Mouse (Mus musculus) erythroblast, embryonic 14.5 days (primary cell): Measurements from ENCODE around the gene Ttc39a. TPM values are rescaled to one million over a fixed set of nuclear protein-coding genes. Genes with fewer than 3 reads are reported as not detected.
A peak's percentile ranks its signal among the peaks of the same experiment; 100 is the strongest.

ENCODE experiments used
- H3K27me3 ChIP-seq: 2 replicates; pipeline ENCODE4 v1.6.1; 2012; ENCODE audit warnings: inconsistent platforms; ENCODE audit not compliant: control insufficient read depth
- H3K36me3 ChIP-seq: 2 replicates; pipeline ENCODE4 v1.6.1; 2012; ENCODE audit warnings: mild to moderate bottlenecking, inconsistent platforms; ENCODE audit not compliant: control insufficient read depth
- H3K4me1 ChIP-seq: 2 replicates; pipeline ENCODE4 v1.6.1; 2012; ENCODE audit warnings: inconsistent platforms; ENCODE audit not compliant: control insufficient read depth
- H3K4me3 ChIP-seq: replicated peaks from 2 replicates; pipeline ENCODE3; 2012; ENCODE audit warnings: moderate library complexity, mild to moderate bottlenecking, inconsistent platforms
- H3K9me3 ChIP-seq: 2 replicates; pipeline ENCODE4 v1.6.1; 2012; ENCODE audit warnings: low read length, inconsistent platforms, mixed read lengths; ENCODE audit not compliant: control insufficient read depth
- GATA1 ChIP-seq: IDR thresholded peaks from 2 replicates; pipeline ENCODE4 v1.6.1; 2012; ENCODE audit warnings: low read length, inconsistent platforms, mixed read lengths
- TAL1 ChIP-seq: IDR thresholded peaks from 3 replicates; pipeline ENCODE4 v1.6.1; 2012; ENCODE audit warnings: low read length, inconsistent platforms, mixed read lengths
- polyA plus RNA-seq: library from polyadenylated mRNA; stranded (reverse); fragments of >175 nt; gene quantifications from 2 replicates; pipeline ENCODE4 v1.2.3, GENCODE M21; 2012

Ttc39a gene
- polyA plus RNA-seq, 1 experiment = 5.5 TPM

- Histone ChIP-seq H3K4me1 (peaks cover 89% of the 10 kb centered on the region), H3K36me3 (peaks cover 69% of the 10 kb centered on the region), H3K9me3 (no peaks in the 10 kb centered on the region), H3K27me3 (no peaks in the 10 kb centered on the region), H3K4me3 (peak overlapping the region; percentile 21)
- TF ChIP-seq TAL1 = peak; percentile 47; the same call in 1 of the 3 replicates
- TF ChIP-seq GATA1 = no peak
Observed at GRCm38 (mm10) chr4:109467687-109468086, 61.3 kb downstream of the Ttc39a start.

GRCm38 (mm10) chr4:109471606-109472005, 65.2 kb downstream of the Ttc39a start:
- Histone ChIP-seq H3K36me3 (peaks cover 65% of the 10 kb centered on the region), H3K4me3 (no peak overlapping the region), H3K4me1 (peaks cover 85% of the 10 kb centered on the region), H3K27me3 (no peaks in the 10 kb centered on the region), H3K9me3 (no peaks in the 10 kb centered on the region)
- no peak for TF ChIP-seq TAL1
- no peak for TF ChIP-seq GATA1

DNA sequence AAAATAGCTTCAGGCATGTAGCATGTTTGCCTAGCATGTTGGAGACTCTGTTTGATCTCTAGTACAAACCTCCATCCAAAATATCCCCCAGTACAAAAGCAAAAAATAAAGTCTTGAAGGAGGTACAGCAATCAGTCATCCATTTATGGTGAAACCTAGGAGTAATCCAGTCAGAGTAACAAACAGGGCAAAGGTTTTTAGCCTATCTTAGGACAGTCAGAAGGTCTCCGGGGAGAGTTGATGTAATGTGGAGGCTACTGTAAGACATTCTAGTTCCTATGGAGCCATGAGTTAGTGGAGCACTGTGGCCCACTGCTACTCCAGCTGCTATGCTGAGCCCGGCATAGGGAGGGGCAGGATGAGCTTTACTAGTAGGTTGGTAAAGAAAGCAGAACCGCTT, 66.1 kb downstream of the Ttc39a start:
- peak overlapping the region; percentile 78 for H3K4me3 ChIP-seq
- H3K9me3 ChIP-seq = no peaks in the 10 kb centered on the region
- H3K4me1 ChIP-seq = peaks cover 82% of the 10 kb centered on the region

DNA sequence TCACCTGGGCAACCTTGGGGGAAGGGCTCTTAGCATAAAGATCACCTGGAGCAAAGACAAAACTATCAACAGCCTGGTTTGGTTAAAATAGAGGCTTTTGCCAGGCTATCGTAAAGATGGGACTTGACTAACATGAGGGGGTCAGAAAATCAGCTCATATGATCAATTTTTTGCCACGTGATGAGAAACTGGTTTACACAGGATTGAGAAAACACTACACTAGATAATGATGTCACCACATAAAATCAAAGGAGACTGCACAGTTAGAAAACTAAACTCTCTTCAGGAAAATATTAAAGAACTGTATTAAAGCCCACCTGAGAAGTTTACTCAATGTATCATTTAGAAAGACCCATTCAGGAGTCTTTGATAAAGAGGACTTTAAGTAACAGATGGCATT, 68.7 kb downstream of the Ttc39a start:
- peaks cover 50% of the 10 kb centered on the region for H3K36me3 ChIP-seq
- TF ChIP-seq GATA1 = no peak
- no peak for TF ChIP-seq TAL1
- peaks cover 24% of the 10 kb centered on the region for H3K27me3 ChIP-seq
- no peaks in the 10 kb centered on the region for H3K9me3 ChIP-seq
- H3K4me3 ChIP-seq = peak overlapping the region; percentile 78
- H3K4me1 ChIP-seq = peaks cover 60% of the 10 kb centered on the region

More for the DNA sequence above, 66.1 kb downstream of the Ttc39a start:
- peaks cover 61% of the 10 kb centered on the region for H3K36me3 ChIP-seq
- peaks cover 1% of the 10 kb centered on the region for H3K27me3 ChIP-seq
- no peak for TF ChIP-seq TAL1
- TF ChIP-seq GATA1 = no peak

DNA sequence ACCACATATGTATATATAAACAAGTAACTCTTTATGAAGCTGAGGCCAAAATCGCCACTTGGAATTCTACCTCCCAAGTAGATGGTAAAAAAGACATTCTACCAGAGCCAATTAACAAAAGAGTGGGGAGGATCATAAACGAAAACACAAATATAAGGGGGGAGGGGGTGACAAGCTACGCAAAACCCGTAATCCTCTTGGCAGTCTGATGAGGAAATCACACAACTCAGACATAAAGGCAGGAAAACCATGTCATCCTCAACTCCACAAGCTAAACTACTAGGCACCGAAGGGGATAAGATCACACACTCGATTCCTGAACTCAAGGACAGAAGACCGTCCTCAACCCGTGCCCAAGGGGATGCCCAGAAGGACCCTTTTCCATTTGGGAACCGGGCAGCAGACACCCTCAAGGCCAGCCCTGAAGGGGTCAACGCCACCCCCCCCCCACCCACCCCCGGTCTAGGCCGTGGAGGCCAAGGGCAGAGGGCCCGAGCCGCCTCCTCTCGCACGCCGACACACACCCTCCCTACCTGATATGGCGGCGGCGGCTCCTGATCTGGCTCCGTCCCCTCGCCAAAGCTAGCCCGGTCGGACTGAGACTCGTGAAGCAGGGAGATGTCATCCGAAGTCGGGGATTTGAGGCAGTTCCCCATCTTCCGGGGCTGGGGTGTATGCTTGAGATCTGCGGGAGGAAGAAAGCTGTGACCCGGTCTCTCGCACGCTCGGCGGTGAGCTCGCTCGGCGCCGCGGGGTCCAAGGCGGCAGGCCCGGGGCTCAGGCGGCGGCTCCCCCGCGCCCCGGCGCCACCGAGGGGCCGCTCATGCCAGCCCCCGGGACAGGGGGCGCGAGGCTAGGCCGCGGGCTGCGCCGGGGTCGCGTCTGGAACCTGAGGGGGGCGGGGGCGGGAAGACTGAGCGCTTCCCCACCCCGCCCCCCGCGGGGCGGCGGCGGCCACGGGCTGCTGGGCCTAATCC, 69.4 kb downstream of the Ttc39a start:
- peaks cover 26% of the 10 kb centered on the region for H3K27me3 ChIP-seq
- H3K4me3 ChIP-seq = peak overlapping the region; percentile 78
- no peak for TF ChIP-seq TAL1
- TF ChIP-seq GATA1 = no peak
- no peaks in the 10 kb centered on the region for H3K9me3 ChIP-seq
- H3K36me3 ChIP-seq = peaks cover 42% of the 10 kb centered on the region
- H3K4me1 ChIP-seq = peaks cover 52% of the 10 kb centered on the region

- peaks cover 45% of the 10 kb centered on the region for H3K4me1 ChIP-seq
- H3K9me3 ChIP-seq = no peaks in the 10 kb centered on the region
- H3K36me3 ChIP-seq = peaks cover 35% of the 10 kb centered on the region
- H3K4me3 ChIP-seq = peak overlapping the region; percentile 78
- H3K27me3 ChIP-seq = peaks cover 33% of the 10 kb centered on the region
- TF ChIP-seq TAL1 (no peak), GATA1 (no peak)
Observed at GRCm38 (mm10) chr4:109476554-109477014, 70.2 kb downstream of the Ttc39a start.

- no peak for TF ChIP-seq GATA1
- TF ChIP-seq TAL1 = no peak
- no peak overlapping the region for H3K4me3 ChIP-seq
- no peaks in the 10 kb centered on the region for H3K9me3 ChIP-seq
- peaks cover 36% of the 10 kb centered on the region for H3K27me3 ChIP-seq
- H3K36me3 ChIP-seq = peaks cover 26% of the 10 kb centered on the region
- H3K4me1 ChIP-seq = peaks cover 37% of the 10 kb centered on the region
Observed at GRCm38 (mm10) chr4:109477454-109477853, 71.0 kb downstream of the Ttc39a start.

DNA sequence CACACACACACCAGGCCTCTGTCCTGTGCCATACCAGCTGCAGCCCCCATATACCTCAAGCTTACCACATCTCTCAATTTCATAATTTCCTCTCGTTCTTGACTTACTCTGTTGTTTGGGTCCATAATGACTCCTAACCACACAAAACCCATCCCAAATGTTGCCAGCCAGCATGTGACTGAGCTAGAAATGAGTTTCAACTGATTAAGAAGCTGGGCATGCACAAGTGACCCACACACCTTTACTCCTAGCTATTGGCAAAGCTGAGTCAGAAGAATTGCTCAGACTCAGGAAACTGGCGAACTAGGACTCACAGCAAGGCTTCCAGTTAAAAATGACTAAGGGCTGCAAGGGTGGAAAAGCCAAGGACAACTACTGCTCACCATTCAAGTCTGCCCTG, 75.0 kb downstream of the Ttc39a start:
- peaks cover 10% of the 10 kb centered on the region for H3K4me1 ChIP-seq
- H3K4me3 ChIP-seq = no peak overlapping the region
- TF ChIP-seq TAL1 (no peak), GATA1 (no peak)

GRCm38 (mm10) chr4:109482701-109483100, 76.3 kb downstream of the Ttc39a start:
- Histone ChIP-seq H3K4me1 (peaks cover 9% of the 10 kb centered on the region), H3K36me3 (no peaks in the 10 kb centered on the region), H3K4me3 (no peak overlapping the region), H3K9me3 (no peaks in the 10 kb centered on the region), H3K27me3 (peaks cover 58% of the 10 kb centered on the region)
- TF ChIP-seq TAL1 = no peak
- no peak for TF ChIP-seq GATA1

More for the DNA sequence above, 75.0 kb downstream of the Ttc39a start:
- H3K27me3 ChIP-seq = peaks cover 58% of the 10 kb centered on the region
- H3K9me3 ChIP-seq = no peaks in the 10 kb centered on the region
- no peaks in the 10 kb centered on the region for H3K36me3 ChIP-seq
